Mouse (Mus musculus) MEL (cell line): Measurements from ENCODE around the gene Dclk1.

Experiments
- EP300 ChIP-seq, 2 experiments: IDR thresholded peaks; 2 replicates each; pipeline ENCODE4 v1.6.1; 2011; ENCODE audit warnings: improper control_type of control experiment in 2 of 2, low read length in 2 of 2, low read depth in 1 of 2, mild to moderate bottlenecking in 1 of 2
- GABPA ChIP-seq: IDR thresholded peaks from 2 replicates; pipeline ENCODE4 v1.6.1; 2012; ENCODE audit warnings: low read depth, mild to moderate bottlenecking, inconsistent platforms, low read length, improper control_type of control experiment, moderate library complexity
- MAZ ChIP-seq: IDR thresholded peaks from 2 replicates; pipeline ENCODE4 v1.6.1; 2012; ENCODE audit warnings: low read depth, mild to moderate bottlenecking, inconsistent platforms, low read length, improper control_type of control experiment
- SMC3 ChIP-seq: IDR thresholded peaks from 2 replicates; pipeline ENCODE4 v1.6.1; 2011; ENCODE audit warnings: low read depth, low read length, improper control_type of control experiment

- TF ChIP-seq EP300 (IDR thresholded peaks at IDR 0.05; ENCODE audit: low read depth in 1 of 2, low read length in 2 of 2) (no peak), GABPA (no peak), MAZ (no peak), SMC3 (no peak)
These were observed 28.8 kb downstream of the Dclk1 start for GRCm38 (mm10) chr3:55270920-55271319.
